Mouse (Mus musculus): ENCODE measurements around the gene Amhr2.
A peak's percentile ranks its signal among the peaks of the same experiment; 100 is the strongest.

The Amhr2 gene

DNA sequence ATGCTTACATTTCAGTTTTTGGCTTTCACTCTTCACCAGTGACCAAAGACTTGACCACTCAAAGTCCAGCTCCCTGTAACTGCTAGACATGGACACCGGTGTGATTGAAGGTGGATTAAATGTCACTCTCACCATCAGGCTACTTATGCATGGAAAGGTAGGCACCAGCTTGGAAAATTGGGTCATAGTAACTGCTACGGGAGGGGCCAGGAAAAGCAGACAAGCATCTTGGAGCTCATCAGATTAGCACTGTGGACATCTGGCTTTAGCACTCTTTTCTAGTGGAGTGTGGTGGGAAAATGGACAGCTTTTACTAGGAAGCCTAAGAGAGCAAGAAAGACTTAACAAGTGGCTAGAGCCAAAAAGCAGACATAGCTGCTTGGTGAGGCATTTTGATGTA, 28.1 kb downstream of the Amhr2 start:
- no peak for DNase-seq

GRCm38 (mm10) chr15:102474520-102474919, 29.4 kb downstream of the Amhr2 start:
- DNase-seq, result no peak

GRCm38 (mm10) chr15:102483136-102483535, 38.0 kb downstream of the Amhr2 start:
- no peak for DNase-seq

- no peak for DNase-seq
These were observed 40.7 kb downstream of the Amhr2 start for GRCm38 (mm10) chr15:102485853-102486252.

DNA sequence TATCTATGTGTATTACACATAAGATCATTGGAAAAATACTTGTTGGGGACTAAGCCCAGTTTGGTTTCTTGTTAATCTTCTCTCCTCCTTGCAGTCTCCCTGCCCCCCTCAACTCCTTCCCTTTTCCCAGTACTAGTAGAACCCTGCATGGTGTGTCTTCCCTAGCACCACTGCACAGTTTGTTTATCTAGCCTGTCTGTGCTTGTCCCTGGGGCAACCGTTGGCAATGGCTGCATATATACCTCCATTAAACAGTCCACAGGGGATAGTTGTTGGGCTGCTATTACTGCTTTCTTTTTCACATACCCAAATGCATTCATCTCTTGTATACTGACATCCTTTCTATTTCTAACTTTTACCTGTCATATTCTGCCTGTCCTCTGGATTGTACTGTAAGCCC, 42.5 kb downstream of the Amhr2 start:
- no peak for DNase-seq

DNA sequence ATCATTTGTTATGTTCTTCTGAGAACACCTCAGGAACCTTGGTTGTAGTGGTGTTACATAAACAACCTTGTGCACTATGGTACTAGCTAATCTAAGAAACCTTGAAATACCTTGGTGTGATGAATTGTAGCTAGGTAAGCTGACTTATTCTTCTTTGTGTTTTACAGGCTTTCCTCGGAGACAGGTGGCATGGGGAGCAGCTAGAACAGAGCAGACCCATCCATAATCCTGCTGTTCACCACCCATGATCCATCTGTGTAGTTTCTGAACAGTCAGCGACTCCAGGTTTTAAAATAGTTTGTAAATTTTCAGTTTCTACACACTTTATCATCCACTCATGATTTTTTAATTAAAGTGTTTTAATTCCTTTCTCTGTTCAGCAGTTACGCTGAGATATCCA, 53.2 kb downstream of the Amhr2 start:
- no peak for DNase-seq

- DNase-seq, result no peak
These were observed 54.2 kb downstream of the Amhr2 start for GRCm38 (mm10) chr15:102499370-102499769.

DNA sequence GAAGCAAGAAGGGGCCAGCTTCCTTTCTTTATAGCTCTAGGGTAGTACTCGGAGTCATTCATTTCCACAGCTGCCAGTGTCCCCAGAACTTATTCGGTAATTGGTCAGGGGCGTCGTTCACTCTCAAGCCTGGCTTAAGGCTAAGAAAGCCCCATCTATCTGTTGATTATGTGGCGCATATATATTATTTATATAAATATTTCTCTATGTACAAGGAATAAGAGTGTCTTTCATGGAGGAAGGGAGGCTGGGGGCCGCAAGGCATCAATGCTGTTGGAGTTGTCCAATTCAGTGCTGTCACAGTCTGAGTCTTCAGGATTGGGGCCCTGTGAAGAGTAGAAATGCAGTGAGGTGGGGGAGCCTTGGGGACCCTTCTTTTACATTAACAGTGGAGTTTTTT, 54.7 kb downstream of the Amhr2 start:
- DNase-seq, result no peak

GRCm38 (mm10) chr15:102500479-102500878, 55.3 kb downstream of the Amhr2 start:
- no peak for DNase-seq

- DNase-seq, result no peak
These were observed 56.1 kb downstream of the Amhr2 start for GRCm38 (mm10) chr15:102501084-102501814.

GRCm38 (mm10) chr15:102502254-102502840, 57.2 kb downstream of the Amhr2 start:
- DNase-seq, result no peak

- DNase-seq, result peak; percentile 5
These were observed 58.3 kb downstream of the Amhr2 start, which contains the start of gene Gm10337 for GRCm38 (mm10) chr15:102503447-102503846. Gene Gm10337, plus strand, starts transcription at chr15:102503722.

Data from kidney, postnatal 10 days (tissue).